Mouse (Mus musculus): ENCODE data around the gene Rap1b. TPM values are rescaled to one million over a fixed set of nuclear protein-coding genes. Genes with fewer than 3 reads are reported as not detected.
A peak's percentile ranks its signal among the peaks of the same experiment; 100 is the strongest.

Rap1b gene
- polyA plus RNA-seq, 1 experiment from 2014 or later = 163 TPM

DNA sequence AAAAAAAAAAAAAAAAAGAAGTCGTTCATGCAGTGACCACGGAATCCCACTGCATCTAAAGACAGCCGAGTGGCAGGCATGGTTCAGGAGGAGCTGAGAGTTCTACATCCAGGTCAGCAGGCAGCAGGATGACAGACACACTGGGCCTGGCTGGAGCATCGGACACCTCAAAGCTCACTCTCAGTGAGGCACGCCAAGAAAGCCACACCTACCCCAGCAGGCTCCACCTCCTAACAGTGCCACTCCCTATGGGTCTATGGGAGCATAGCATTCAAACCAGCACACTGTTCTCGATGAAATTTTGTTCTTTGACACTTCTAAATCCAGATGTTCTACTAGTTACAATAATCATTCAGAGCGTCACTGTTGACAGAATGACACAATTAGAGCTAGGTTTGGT is 48.2 kb downstream of the Rap1b start:
- no peaks in the 10 kb centered on the region for H3K9me3 ChIP-seq (ENCODE audit: control insufficient read depth, low read length)
- no peak overlapping the region for H3K4me3 ChIP-seq (ENCODE audit: low read length)
- no peaks in the 10 kb centered on the region for H3K36me3 ChIP-seq (ENCODE audit: control insufficient read depth, insufficient read depth, low read length)
- ATAC-seq = no peak
- H3K4me2 ChIP-seq (ENCODE audit: low read depth, low read length) = no peak overlapping the region
- no peaks in the 10 kb centered on the region for H3K27me3 ChIP-seq (replicated peaks; ENCODE audit: control insufficient read depth, insufficient read depth, low read length)
- H3K4me1 ChIP-seq (ENCODE audit: control insufficient read depth, insufficient read depth, low read length) = peaks cover 12% of the 10 kb centered on the region
- WGBS = 79% methylated on average over 7 of the region's 7 CpGs
- no peak overlapping the region for H3K27ac ChIP-seq (ENCODE audit: low read length)
- no peak overlapping the region for H3K9ac ChIP-seq (ENCODE audit: low read depth, low read length)

DNA sequence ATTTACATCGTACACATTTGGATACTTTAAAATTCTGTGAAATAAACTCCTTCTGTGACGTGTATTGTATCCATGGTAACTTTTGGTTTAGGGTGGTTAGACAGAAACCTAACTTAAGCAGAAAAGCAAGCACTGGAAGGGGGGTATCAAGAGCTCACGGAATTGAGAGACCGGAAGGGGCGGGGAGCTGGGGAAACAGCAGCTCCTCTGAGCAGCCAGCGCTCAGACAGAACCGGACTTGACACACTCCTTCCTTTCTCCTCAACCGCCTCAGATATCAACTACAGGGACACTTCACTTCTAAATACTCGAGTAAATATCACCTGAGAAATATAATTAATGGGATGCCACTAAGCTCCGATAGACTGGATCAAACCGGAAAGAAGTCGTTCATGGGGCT is 48.7 kb downstream of the Rap1b start:
- Histone ChIP-seq H3K27ac (ENCODE audit: low read length) (no peak overlapping the region), H3K4me2 (ENCODE audit: low read depth, low read length) (no peak overlapping the region), H3K4me1 (ENCODE audit: control insufficient read depth, insufficient read depth, low read length) (peaks cover 12% of the 10 kb centered on the region), H3K9me3 (ENCODE audit: control insufficient read depth, low read length) (no peaks in the 10 kb centered on the region), H3K9ac (ENCODE audit: low read depth, low read length) (no peak overlapping the region), H3K4me3 (ENCODE audit: low read length) (no peak overlapping the region), H3K36me3 (ENCODE audit: control insufficient read depth, insufficient read depth, low read length) (no peaks in the 10 kb centered on the region), H3K27me3 (replicated peaks; ENCODE audit: control insufficient read depth, insufficient read depth, low read length) (no peaks in the 10 kb centered on the region)
- WGBS = 87% methylated on average over 12 of the region's 12 CpGs
- ATAC-seq = no peak

DNA sequence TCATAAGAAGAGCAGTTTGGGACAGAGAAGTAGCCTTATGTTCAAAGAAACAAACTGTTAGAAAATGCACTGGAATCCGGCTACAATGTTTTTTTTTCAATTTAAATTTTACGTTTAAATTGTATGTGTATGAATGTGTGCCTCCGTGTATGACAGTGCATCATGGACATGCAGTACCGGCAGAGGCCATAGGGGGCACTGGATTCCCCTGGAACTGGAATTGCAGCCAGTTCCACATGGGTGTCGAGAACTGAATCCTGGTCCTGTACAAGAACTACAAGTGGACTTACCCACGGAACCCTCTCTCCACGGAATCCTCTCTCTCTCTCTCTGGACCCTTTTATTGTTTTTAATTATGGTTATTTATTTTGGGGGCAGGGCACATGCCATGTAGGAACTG is 49.7 kb downstream of the Rap1b start:
- H3K27me3 ChIP-seq (replicated peaks; ENCODE audit: control insufficient read depth, insufficient read depth, low read length) = no peaks in the 10 kb centered on the region
- H3K9ac ChIP-seq (ENCODE audit: low read depth, low read length) = no peak overlapping the region
- H3K9me3 ChIP-seq (ENCODE audit: control insufficient read depth, low read length) = no peaks in the 10 kb centered on the region
- H3K4me3 ChIP-seq (ENCODE audit: low read length) = no peak overlapping the region
- H3K4me2 ChIP-seq (ENCODE audit: low read depth, low read length) = no peak overlapping the region
- H3K27ac ChIP-seq (ENCODE audit: low read length) = no peak overlapping the region
- 93% methylated on average over 7 of the region's 7 CpGs for WGBS
- no peak for ATAC-seq
- H3K4me1 ChIP-seq (ENCODE audit: control insufficient read depth, insufficient read depth, low read length) = peaks cover 16% of the 10 kb centered on the region
- no peaks in the 10 kb centered on the region for H3K36me3 ChIP-seq (ENCODE audit: control insufficient read depth, insufficient read depth, low read length)

DNA sequence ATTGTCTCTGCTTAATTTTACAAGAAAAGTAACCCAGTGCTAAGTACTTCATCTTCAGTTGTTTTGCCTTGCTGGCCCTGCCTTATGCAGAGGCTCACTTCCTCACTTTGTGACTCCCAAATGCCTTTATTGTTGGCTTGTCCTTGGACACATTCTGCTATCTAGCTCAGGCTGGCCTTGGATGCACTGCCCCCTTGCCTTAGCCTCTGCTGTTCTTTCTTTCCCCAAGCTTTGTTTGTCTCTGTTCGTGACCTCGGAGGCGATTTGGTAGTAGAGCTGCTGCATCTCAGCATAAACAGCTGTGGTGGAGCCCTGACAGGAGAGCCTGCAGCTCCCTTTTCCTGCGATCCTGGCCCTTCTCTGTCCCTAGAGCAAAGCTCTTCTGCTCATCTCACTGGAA is 50.6 kb downstream of the Rap1b start:
- Histone ChIP-seq H3K27ac (ENCODE audit: low read length) (no peak overlapping the region), H3K4me1 (ENCODE audit: control insufficient read depth, insufficient read depth, low read length) (peaks cover 23% of the 10 kb centered on the region), H3K36me3 (ENCODE audit: control insufficient read depth, insufficient read depth, low read length) (no peaks in the 10 kb centered on the region), H3K4me2 (ENCODE audit: low read depth, low read length) (no peak overlapping the region), H3K9me3 (ENCODE audit: control insufficient read depth, low read length) (no peaks in the 10 kb centered on the region), H3K4me3 (ENCODE audit: low read length) (no peak overlapping the region), H3K27me3 (replicated peaks; ENCODE audit: control insufficient read depth, insufficient read depth, low read length) (no peaks in the 10 kb centered on the region), H3K9ac (ENCODE audit: low read depth, low read length) (no peak overlapping the region)
- no peak for ATAC-seq
- 60% methylated on average over 4 of the region's 4 CpGs for WGBS

DNA sequence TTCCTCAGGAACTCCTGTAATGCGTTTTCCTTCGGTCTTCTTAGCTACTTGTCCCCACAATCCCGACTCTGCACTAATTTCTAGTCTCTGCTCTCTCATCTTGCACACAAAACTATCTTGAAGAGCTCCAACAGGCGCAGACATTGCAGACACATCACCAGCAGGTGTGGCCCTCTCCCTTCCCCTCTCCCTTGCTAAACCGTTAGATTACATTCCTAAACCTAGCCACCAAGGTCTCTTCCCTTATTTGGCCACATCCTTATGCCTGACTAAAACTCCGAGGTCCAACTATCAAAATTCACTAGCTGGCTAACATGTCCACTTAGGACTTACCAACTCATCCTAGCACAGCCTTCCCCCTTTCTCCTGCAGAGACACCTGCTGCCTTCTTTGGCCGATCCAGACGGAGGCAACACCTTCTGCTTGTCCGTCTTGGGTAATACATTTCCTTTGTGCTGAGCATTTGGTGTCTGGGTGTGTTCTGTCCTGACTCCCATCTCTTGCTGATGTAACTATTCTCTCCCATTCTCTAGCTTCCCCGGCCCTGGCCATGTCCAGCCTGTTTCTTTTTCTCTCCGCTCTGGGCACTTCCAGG is 52.3 kb downstream of the Rap1b start:
- Histone ChIP-seq H3K9me3 (ENCODE audit: control insufficient read depth, low read length) (no peaks in the 10 kb centered on the region), H3K27ac (ENCODE audit: low read length) (peak overlapping the region; percentile 76), H3K36me3 (ENCODE audit: control insufficient read depth, insufficient read depth, low read length) (no peaks in the 10 kb centered on the region), H3K4me1 (ENCODE audit: control insufficient read depth, insufficient read depth, low read length) (peaks cover 17% of the 10 kb centered on the region), H3K27me3 (replicated peaks; ENCODE audit: control insufficient read depth, insufficient read depth, low read length) (no peaks in the 10 kb centered on the region), H3K4me3 (ENCODE audit: low read length) (peak overlapping the region; percentile 95; the same call in 1 of the 2 replicates), H3K4me2 (ENCODE audit: low read depth, low read length) (peak overlapping the region; percentile 52), H3K9ac (ENCODE audit: low read depth, low read length) (peak overlapping the region; percentile 31; the same call in 1 of the 2 replicates)
- WGBS = 64% methylated on average over 11 of the region's 11 CpGs
- ATAC-seq = no peak

DNA sequence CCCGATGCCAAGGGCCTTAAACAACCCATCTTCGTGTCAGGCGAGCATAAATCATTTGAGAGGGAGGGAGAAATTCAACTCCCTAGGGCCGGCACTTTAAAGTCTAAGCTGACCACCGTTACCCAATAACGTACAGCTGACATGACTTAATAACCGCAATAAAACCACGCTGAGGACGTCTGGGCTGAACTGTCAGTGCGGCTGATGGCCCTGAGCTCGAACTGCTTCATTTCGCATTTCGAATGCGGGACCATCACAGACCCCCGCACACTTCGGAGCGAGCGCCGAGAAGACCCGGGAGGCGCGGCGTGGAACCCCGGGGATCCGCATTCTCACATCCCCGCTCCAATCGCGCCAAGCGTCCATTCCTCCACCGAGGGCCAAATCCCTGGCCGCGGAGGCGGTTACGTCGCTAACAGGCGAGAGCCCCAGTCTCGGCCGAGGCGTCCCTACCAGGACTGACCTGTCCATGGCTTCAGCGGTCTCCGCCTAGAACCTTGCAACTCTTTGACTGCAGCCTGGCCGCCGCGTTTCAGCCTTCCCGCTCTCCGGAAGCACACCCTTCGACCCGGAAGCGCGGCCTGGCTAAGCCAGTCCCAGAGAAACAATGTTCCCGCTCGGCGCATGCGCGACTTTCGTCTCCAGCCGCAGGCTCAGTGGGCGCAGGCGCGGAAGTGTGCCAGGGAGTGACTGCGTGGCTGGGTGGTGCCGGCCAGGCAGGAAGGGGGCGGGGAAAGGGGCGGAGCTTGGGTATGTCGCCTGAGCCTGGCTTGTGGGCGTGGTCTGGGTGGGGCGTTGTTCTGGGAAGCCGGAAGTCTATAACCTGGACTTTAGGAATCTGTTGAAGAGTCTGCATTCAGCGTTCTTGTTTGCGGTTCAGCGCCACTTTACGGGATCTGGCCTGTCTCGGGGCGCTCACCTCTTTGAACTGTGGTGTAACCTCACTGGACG is 53.4 kb downstream of the Rap1b start, which contains the start of gene Nup107:
Nup107 (minus strand) TSS at position 565 of the 951 bp plus-strand sequence.
- peak; percentile 97 for ATAC-seq
- no peaks in the 10 kb centered on the region for H3K9me3 ChIP-seq (ENCODE audit: control insufficient read depth, low read length)
- WGBS = under 1% methylated on average over 75 of the region's 75 CpGs

DNA sequence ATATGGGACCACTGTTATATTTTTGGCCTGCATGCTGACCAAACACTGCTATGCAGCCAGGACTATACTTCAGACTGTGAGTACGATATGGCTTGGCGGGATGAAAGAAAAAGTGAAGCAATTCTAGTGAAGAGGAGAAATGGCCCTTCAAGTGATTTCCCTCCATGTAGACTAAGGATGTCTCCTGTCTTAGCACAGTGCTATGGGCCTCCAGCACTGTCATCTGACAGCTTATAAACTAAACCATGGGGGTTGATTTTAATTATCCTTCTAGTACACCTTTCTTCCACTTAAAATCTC is 54.7 kb downstream of the Rap1b start:
- no peak for ATAC-seq
- 87% methylated on average over 2 of the region's 2 CpGs for WGBS
- H3K27me3 ChIP-seq (replicated peaks; ENCODE audit: control insufficient read depth, insufficient read depth, low read length) = no peaks in the 10 kb centered on the region

More for the DNA sequence above, 53.4 kb downstream of the Rap1b start, which contains the start of gene Nup107:
- peaks cover 17% of the 10 kb centered on the region for H3K4me1 ChIP-seq (ENCODE audit: control insufficient read depth, insufficient read depth, low read length)
- peak within 1 kb of the TSS; percentile 83 for H3K27ac ChIP-seq (ENCODE audit: low read length)
- no peaks in the 10 kb centered on the region; the same call in 1 of the 2 replicates for H3K36me3 ChIP-seq (ENCODE audit: control insufficient read depth, insufficient read depth, low read length)
- H3K4me3 ChIP-seq (ENCODE audit: low read length) = peak within 1 kb of the TSS; percentile 95
- peak within 1 kb of the TSS; percentile 90 for H3K9ac ChIP-seq (ENCODE audit: low read depth, low read length)
- no peaks in the 10 kb centered on the region for H3K27me3 ChIP-seq (replicated peaks; ENCODE audit: control insufficient read depth, insufficient read depth, low read length)
- peak within 1 kb of the TSS; percentile 63 for H3K4me2 ChIP-seq (ENCODE audit: low read depth, low read length)

DNA sequence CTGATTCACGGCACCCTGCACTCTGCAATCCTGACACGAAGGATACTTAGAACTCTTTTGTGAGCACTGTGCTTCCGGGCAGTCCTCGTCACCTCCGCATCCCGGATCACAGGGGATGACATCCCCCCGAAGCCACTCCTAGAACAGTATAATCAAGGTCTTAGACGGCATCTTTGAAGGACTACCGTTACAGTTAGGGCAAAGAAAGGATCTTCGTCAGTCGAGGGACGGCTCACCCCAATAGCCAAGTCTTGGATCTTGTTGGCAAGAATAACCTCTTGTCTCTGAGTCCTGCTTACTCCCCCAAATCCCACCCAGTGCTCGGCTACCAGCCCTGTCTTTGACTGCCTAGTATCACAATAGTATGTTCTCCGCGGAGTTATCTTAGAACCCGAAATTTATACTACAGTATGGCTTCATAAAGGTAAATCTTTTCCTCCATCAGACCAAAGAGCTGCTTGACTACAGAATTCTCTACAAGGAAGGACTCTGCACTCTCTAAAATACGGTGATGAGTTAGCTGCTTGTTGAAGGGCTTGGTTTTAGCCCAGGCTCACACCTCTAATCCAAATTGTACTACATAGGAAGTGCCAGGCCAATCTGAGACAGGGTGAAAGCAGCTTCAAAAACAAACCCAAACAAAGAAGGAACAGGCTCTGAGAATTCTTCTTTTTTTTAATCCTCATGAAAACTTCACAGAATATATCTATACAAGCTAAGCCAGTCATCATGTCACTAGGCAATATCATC is 55.2 kb downstream of the Rap1b start:
- no peak overlapping the region for H3K4me2 ChIP-seq (ENCODE audit: low read depth, low read length)
- no peaks in the 10 kb centered on the region for H3K9me3 ChIP-seq (ENCODE audit: control insufficient read depth, low read length)
- H3K4me1 ChIP-seq (ENCODE audit: control insufficient read depth, insufficient read depth, low read length) = peaks cover 17% of the 10 kb centered on the region
- no peak for ATAC-seq
- peaks cover 4% of the 10 kb centered on the region; the same call in 1 of the 2 replicates for H3K36me3 ChIP-seq (ENCODE audit: control insufficient read depth, insufficient read depth, low read length)
- H3K4me3 ChIP-seq (ENCODE audit: low read length) = no peak overlapping the region
- 93% methylated on average over 17 of the region's 17 CpGs for WGBS
- 0 out of 2 replicates have a peak overlapping the region, but pooled peaks have one; percentile 12 for H3K9ac ChIP-seq (ENCODE audit: low read depth, low read length)
- no peaks in the 10 kb centered on the region for H3K27me3 ChIP-seq (replicated peaks; ENCODE audit: control insufficient read depth, insufficient read depth, low read length)
- H3K27ac ChIP-seq (ENCODE audit: low read length) = no peak overlapping the region

More for the DNA sequence above, 54.7 kb downstream of the Rap1b start:
- Histone ChIP-seq H3K9ac (ENCODE audit: low read depth, low read length) (0 out of 2 replicates have a peak overlapping the region, but pooled peaks have one; percentile 12), H3K27ac (ENCODE audit: low read length) (no peak overlapping the region), H3K4me2 (ENCODE audit: low read depth, low read length) (peak overlapping the region; percentile 63), H3K9me3 (ENCODE audit: control insufficient read depth, low read length) (no peaks in the 10 kb centered on the region), H3K36me3 (ENCODE audit: control insufficient read depth, insufficient read depth, low read length) (peaks cover 4% of the 10 kb centered on the region; the same call in 1 of the 2 replicates), H3K4me3 (ENCODE audit: low read length) (peak overlapping the region; percentile 95; the same call in 1 of the 2 replicates), H3K4me1 (ENCODE audit: control insufficient read depth, insufficient read depth, low read length) (peaks cover 17% of the 10 kb centered on the region)

DNA sequence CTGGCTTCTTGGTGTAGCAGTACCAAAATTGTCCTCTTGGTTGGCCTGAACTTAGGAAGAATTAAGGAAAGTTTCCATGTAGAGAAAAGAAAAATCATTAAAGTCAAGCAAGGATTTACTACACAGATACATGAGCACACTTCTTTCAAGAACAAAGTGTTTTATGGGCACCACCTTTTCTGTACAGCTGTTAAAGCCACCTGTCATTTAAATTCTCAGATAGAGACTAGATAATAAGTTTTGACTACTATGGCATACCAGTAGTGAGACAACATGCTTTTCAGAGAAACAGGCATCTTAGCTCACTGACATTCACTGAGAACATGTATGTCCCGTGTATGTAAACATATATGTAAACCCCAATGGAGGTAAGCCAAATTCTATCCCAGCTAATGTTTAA is 55.8 kb downstream of the Rap1b start:
- H3K9ac ChIP-seq (ENCODE audit: low read depth, low read length) = no peak overlapping the region
- no peak overlapping the region for H3K4me2 ChIP-seq (ENCODE audit: low read depth, low read length)
- no peak overlapping the region for H3K4me3 ChIP-seq (ENCODE audit: low read length)
- WGBS = 81% methylated on average over 1 of the region's 1 CpGs
- H3K36me3 ChIP-seq (ENCODE audit: control insufficient read depth, insufficient read depth, low read length) = peaks cover 4% of the 10 kb centered on the region; the same call in 1 of the 2 replicates
- H3K27me3 ChIP-seq (replicated peaks; ENCODE audit: control insufficient read depth, insufficient read depth, low read length) = no peaks in the 10 kb centered on the region
- no peak overlapping the region for H3K27ac ChIP-seq (ENCODE audit: low read length)
- no peaks in the 10 kb centered on the region for H3K9me3 ChIP-seq (ENCODE audit: control insufficient read depth, low read length)
- H3K4me1 ChIP-seq (ENCODE audit: control insufficient read depth, insufficient read depth, low read length) = peaks cover 17% of the 10 kb centered on the region
- no peak for ATAC-seq
